Mouse (Mus musculus) myocyte (in vitro differentiated cells): ENCODE data around the gene Gprasp1. TPM values are rescaled to one million over a fixed set of nuclear protein-coding genes. Genes with fewer than 3 reads are reported as not detected.
"Not testable (repeated sequence)": the region's sequence is repeated elsewhere in the genome, so short reads cannot be mapped to it uniquely, and the experiment has no call there.

ENCODE experiments used
- H3K27me3 ChIP-seq: one replicate; pipeline ENCODE4 v1.6.1; 2011; ENCODE audit not compliant: control insufficient read depth, insufficient read depth, insufficient read length
- H3K36me3 ChIP-seq: one replicate; pipeline ENCODE4 v1.6.1; 2011; ENCODE audit not compliant: control insufficient read depth, insufficient read depth
- H3K4me2 ChIP-seq: one replicate; pipeline ENCODE4 v1.6.1; 2011; ENCODE audit warnings: low read depth, control low read depth
- H3K4me3 ChIP-seq: one replicate; pipeline ENCODE4 v1.5.1; 2011; ENCODE audit warnings: mild to moderate bottlenecking, control low read depth, moderate library complexity
- H3K79me2 ChIP-seq: one replicate; pipeline ENCODE4 v1.6.1; 2011; ENCODE audit not compliant: control insufficient read depth, insufficient read depth
- H3ac ChIP-seq: one replicate; pipeline ENCODE4 v1.6.1; 2011; ENCODE audit not compliant: control insufficient read depth, insufficient read length
- CEBPB ChIP-seq: IDR thresholded peaks from 2 replicates; pipeline ENCODE4 v1.6.1; 2011; ENCODE audit warnings: mild to moderate bottlenecking, moderate library complexity; ENCODE audit not compliant: poor library complexity, insufficient read depth, severe bottlenecking
- E2F4 ChIP-seq: IDR thresholded peaks from one replicate; pipeline ENCODE4 v1.6.1; 2011; ENCODE audit warnings: mild to moderate bottlenecking, control low read depth, moderate library complexity; ENCODE audit not compliant: insufficient read depth
- MAX ChIP-seq: IDR thresholded peaks from one replicate; pipeline ENCODE4 v1.6.1; 2011; ENCODE audit warnings: low read depth, mild to moderate bottlenecking, control low read depth
- MYOD1 ChIP-seq, 3 experiments: IDR thresholded peaks; one replicate each; pipeline ENCODE4 v1.6.1; 2011; ENCODE audit warnings: control low read depth in 2 of 3, low read depth in 2 of 3, mild to moderate bottlenecking in 2 of 3, moderate library complexity in 1 of 3; ENCODE audit not compliant: insufficient read length in 2 of 3, control insufficient read depth in 1 of 3
- MYOG ChIP-seq, 3 experiments: IDR thresholded peaks; one replicate each; pipeline ENCODE4 v1.6.1; 2011; ENCODE audit warnings: control low read depth in 2 of 3, low read depth in 2 of 3, mild to moderate bottlenecking in 2 of 3; ENCODE audit not compliant: insufficient read length in 2 of 3, control insufficient read depth in 1 of 3, insufficient read depth in 1 of 3
- POLR2A ChIP-seq: IDR thresholded peaks from one replicate; pipeline ENCODE4 v1.6.1; 2011; ENCODE audit warnings: low read depth, mild to moderate bottlenecking, control low read depth, moderate library complexity; ENCODE audit not compliant: insufficient read length
- POLR2AphosphoS2 ChIP-seq: IDR thresholded peaks from one replicate; pipeline ENCODE4 v1.6.1; 2011; ENCODE audit warnings: low read depth, control low read depth; ENCODE audit not compliant: insufficient read length
- REST ChIP-seq: IDR thresholded peaks from one replicate; pipeline ENCODE4 v1.6.1; 2011; ENCODE audit warnings: mild to moderate bottlenecking, control low read depth, moderate library complexity; ENCODE audit not compliant: insufficient read depth, insufficient read length
- SRF ChIP-seq: IDR thresholded peaks from one replicate; pipeline ENCODE4 v1.6.1; 2011; ENCODE audit warnings: low read depth; ENCODE audit not compliant: control insufficient read depth, insufficient read length
- TCF12 ChIP-seq: IDR thresholded peaks from one replicate; pipeline ENCODE4 v1.6.1; 2011; ENCODE audit warnings: mild to moderate bottlenecking, control low read depth; ENCODE audit not compliant: poor library complexity, insufficient read depth, severe bottlenecking
- TCF3 ChIP-seq: IDR thresholded peaks from one replicate; pipeline ENCODE4 v1.6.1; 2011; ENCODE audit warnings: low read depth, control low read depth; ENCODE audit not compliant: insufficient read length
- USF1 ChIP-seq: IDR thresholded peaks from one replicate; pipeline ENCODE4 v1.6.1; 2011; ENCODE audit warnings: low read depth, mild to moderate bottlenecking, control low read depth, moderate library complexity
- polyA plus RNA-seq: library from polyadenylated mRNA; unstranded; fragments of >200 nt; fragmentation: generic; extraction: Trizol; gene quantifications from one replicate; pipeline ENCODE4 v1.2.1, GENCODE M21; 2012; ENCODE audit warnings: missing spikeins

The Gprasp1 gene
- polyA plus RNA-seq, 1 experiment: 5.8 TPM

GRCm38 (mm10) chrX:135797212-135797644, 54.7 kb downstream of the Gprasp1 start, which contains the start of gene Bhlhb9:
Bhlhb9 (plus strand) TSS chrX:135797594.
- not testable (repeated sequence) for H3K79me2 ChIP-seq, H3K27me3 ChIP-seq, H3K4me3 ChIP-seq, H3ac ChIP-seq, H3K4me2 ChIP-seq, H3K36me3 ChIP-seq

GRCm38 (mm10) chrX:135804149-135804548, 61.6 kb downstream of the Gprasp1 start:
- Histone ChIP-seq H3K79me2 (no peaks in the 10 kb centered on the region), H3K27me3 (no peaks in the 10 kb centered on the region), H3K4me3 (no peak overlapping the region), H3K4me2 (no peak overlapping the region), H3ac (no peak overlapping the region), H3K36me3 (no peaks in the 10 kb centered on the region)
- no peak for TF ChIP-seq MYOG (IDR thresholded peaks at IDR 0.05; ENCODE audit: control insufficient read depth in 1 of 3, insufficient read depth in 1 of 3, insufficient read length in 2 of 3, low read depth in 2 of 3)
- TF ChIP-seq POLR2AphosphoS2: no peak
- no peak for TF ChIP-seq CEBPB
- TF ChIP-seq POLR2A: no peak
- no peak for TF ChIP-seq USF1
- no peak for TF ChIP-seq REST
- no peak for TF ChIP-seq MAX
- TF ChIP-seq E2F4: no peak
- TF ChIP-seq MYOD1 (IDR thresholded peaks at IDR 0.05; ENCODE audit: control insufficient read depth in 1 of 3, insufficient read length in 2 of 3, low read depth in 2 of 3): no peak
- TF ChIP-seq TCF3: no peak
- no peak for TF ChIP-seq TCF12
- TF ChIP-seq SRF: no peak

GRCm38 (mm10) chrX:135805780-135806179, 63.2 kb downstream of the Gprasp1 start:
- Histone ChIP-seq H3K27me3 (no peaks in the 10 kb centered on the region), H3K4me3 (no peak overlapping the region), H3K79me2 (no peaks in the 10 kb centered on the region), H3ac (no peak overlapping the region), H3K4me2 (no peak overlapping the region), H3K36me3 (no peaks in the 10 kb centered on the region)
- TF ChIP-seq E2F4 (no peak), MYOD1 (IDR thresholded peaks at IDR 0.05; ENCODE audit: control insufficient read depth in 1 of 3, insufficient read length in 2 of 3, low read depth in 2 of 3) (no peak), USF1 (no peak), TCF3 (no peak), MYOG (IDR thresholded peaks at IDR 0.05; ENCODE audit: control insufficient read depth in 1 of 3, insufficient read depth in 1 of 3, insufficient read length in 2 of 3, low read depth in 2 of 3) (no peak), POLR2AphosphoS2 (no peak), MAX (no peak), REST (no peak), SRF (no peak), TCF12 (no peak), CEBPB (no peak)

- not testable (repeated sequence) for H3K4me3 ChIP-seq, H3K79me2 ChIP-seq, H3K36me3 ChIP-seq, H3ac ChIP-seq, H3K27me3 ChIP-seq, H3K4me2 ChIP-seq
Measured at GRCm38 (mm10) chrX:135835896-135836295, 93.4 kb downstream of the Gprasp1 start.

GRCm38 (mm10) chrX:135837896-135838295, 95.4 kb downstream of the Gprasp1 start:
- TF ChIP-seq TCF12: no peak
- TF ChIP-seq CEBPB: no peak
- no peaks in the 10 kb centered on the region for H3K36me3 ChIP-seq
- H3K79me2 ChIP-seq: no peaks in the 10 kb centered on the region
- H3K4me2 ChIP-seq: no peak overlapping the region
- H3ac ChIP-seq: no peak overlapping the region
- no peaks in the 10 kb centered on the region for H3K27me3 ChIP-seq
- no peak overlapping the region for H3K4me3 ChIP-seq

GRCm38 (mm10) chrX:135838521-135839360, 96.2 kb downstream of the Gprasp1 start, which contains the start of gene Gprasp2:
Gprasp2 (plus strand) TSS chrX:135839034.
- not testable (repeated sequence) for H3K27me3 ChIP-seq, H3K4me3 ChIP-seq, H3K4me2 ChIP-seq, H3K79me2 ChIP-seq, H3K36me3 ChIP-seq, H3ac ChIP-seq

GRCm38 (mm10) chrX:135839397-135840391, 97.2 kb downstream of the Gprasp1 start:
- H3K27me3 ChIP-seq, H3K79me2 ChIP-seq, H3K4me3 ChIP-seq, H3K4me2 ChIP-seq, H3ac ChIP-seq, H3K36me3 ChIP-seq: not testable (repeated sequence)
